Mouse (Mus musculus) brain, embryonic 14.5 days (tissue): ENCODE results near the gene Plcb1. TPM values are rescaled to one million over a fixed set of nuclear protein-coding genes. Genes with fewer than 3 reads are reported as not detected.

Experiments
- DNase-seq: peaks from one replicate; pipeline ENCODE4 v3.0.0-alpha.2; 2011; ENCODE audit warnings: low read depth
- CTCF ChIP-seq: fragments of 200-500 bp; IDR thresholded peaks from 2 replicates; pipeline ENCODE4 v1.5.1; 2012; ENCODE audit warnings: inconsistent platforms, mild to moderate bottlenecking, moderate library complexity, borderline replicate concordance; ENCODE audit not compliant: insufficient read depth, insufficient read length; ENCODE audit errors: extremely low read depth
- POLR2A ChIP-seq: fragments of 200-500 bp; IDR thresholded peaks from 2 replicates; pipeline ENCODE4 v1.6.1; 2012; ENCODE audit warnings: mild to moderate bottlenecking, inconsistent platforms, borderline replicate concordance; ENCODE audit not compliant: poor library complexity, insufficient read depth, insufficient read length, severe bottlenecking; ENCODE audit errors: extremely low read depth
- polyA plus RNA-seq: library from polyadenylated mRNA; depleted of rRNA; stranded (reverse); fragments of >200 nt; gene quantifications from 2 replicates; pipeline ENCODE4 v1.2.3, GENCODE M21; 2012

Plcb1 gene
- polyA plus RNA-seq, 1 experiment, result 15.2 TPM

DNA sequence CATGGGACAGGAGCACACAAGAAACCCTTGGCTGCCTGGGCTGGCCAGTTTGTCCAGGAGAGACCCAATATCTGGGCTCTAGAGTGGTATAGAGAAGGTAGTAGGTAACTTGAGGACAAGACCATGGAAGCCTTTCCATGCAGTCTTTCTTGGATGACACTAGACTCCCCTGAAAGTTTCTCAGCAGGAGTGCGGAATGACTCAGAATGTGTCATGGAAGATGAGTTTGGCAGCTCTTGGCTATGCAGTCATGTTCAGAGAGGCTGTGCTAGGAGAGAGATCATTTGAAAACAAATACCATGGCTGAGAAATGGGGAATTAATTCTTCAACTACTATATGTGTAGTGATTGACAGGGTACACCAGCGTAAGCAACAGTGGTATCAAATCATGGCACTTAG lies 372.1 kb downstream of the Plcb1 start:
- no peak for DNase-seq

DNA sequence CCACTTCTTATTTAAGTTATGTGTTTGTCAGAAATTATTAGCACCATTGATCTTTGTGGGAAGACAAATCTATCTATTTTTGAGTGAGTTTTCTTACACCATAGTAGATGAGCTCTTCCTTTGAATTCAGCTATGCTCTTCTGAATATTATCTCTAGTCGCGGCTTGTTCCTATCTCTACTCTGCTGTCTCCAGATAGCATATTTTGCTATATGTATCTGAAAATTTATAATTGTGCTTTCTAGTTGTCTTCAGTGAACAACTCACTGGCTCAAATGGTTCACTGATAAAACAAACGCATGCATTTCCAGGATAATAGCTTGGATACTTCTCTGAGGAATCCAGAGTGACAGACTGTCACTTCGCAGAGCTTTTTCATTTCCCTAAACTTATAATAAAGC lies 375.8 kb downstream of the Plcb1 start:
- DNase-seq, result no peak
- TF ChIP-seq CTCF, result no peak
- TF ChIP-seq POLR2A, result no peak

More for the DNA sequence above, 372.1 kb downstream of the Plcb1 start:
- TF ChIP-seq POLR2A (no peak), CTCF (no peak)

GRCm38 (mm10) chr2:135165512-135165911 lies 379.6 kb downstream of the Plcb1 start:
- TF ChIP-seq CTCF (no peak), POLR2A (no peak)
- DNase-seq, result peak; percentile 35

DNA sequence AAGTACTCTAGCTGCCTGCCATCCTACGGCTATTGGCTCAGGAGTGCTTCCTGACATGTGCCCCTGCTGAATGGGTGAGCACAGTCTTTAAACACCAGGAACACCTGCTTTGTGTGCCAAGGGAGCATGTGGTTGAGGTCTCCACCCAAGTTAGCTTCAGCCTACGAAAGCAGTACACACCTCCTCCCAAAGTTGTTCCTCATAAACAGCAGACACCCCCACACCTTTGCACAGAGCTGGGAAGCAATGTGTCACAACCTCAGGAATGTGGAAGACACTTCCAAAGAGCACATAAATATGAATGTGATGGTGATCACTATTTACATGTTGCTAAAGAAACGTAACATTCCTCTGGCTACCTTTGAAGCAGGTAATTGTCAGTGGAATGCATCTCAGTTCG lies 389.7 kb downstream of the Plcb1 start:
- TF ChIP-seq POLR2A (no peak), CTCF (no peak)
- no peak for DNase-seq

- peak; percentile 65 for DNase-seq
- TF ChIP-seq CTCF (no peak), POLR2A (no peak)
Observed at GRCm38 (mm10) chr2:135187659-135188058, 401.8 kb downstream of the Plcb1 start.

GRCm38 (mm10) chr2:135200830-135201229 lies 415.0 kb downstream of the Plcb1 start:
- TF ChIP-seq POLR2A (no peak), CTCF (no peak)
- no peak for DNase-seq

GRCm38 (mm10) chr2:135202390-135202789 lies 416.5 kb downstream of the Plcb1 start:
- TF ChIP-seq POLR2A (no peak), CTCF (no peak)
- DNase-seq, result peak; percentile 31

DNA sequence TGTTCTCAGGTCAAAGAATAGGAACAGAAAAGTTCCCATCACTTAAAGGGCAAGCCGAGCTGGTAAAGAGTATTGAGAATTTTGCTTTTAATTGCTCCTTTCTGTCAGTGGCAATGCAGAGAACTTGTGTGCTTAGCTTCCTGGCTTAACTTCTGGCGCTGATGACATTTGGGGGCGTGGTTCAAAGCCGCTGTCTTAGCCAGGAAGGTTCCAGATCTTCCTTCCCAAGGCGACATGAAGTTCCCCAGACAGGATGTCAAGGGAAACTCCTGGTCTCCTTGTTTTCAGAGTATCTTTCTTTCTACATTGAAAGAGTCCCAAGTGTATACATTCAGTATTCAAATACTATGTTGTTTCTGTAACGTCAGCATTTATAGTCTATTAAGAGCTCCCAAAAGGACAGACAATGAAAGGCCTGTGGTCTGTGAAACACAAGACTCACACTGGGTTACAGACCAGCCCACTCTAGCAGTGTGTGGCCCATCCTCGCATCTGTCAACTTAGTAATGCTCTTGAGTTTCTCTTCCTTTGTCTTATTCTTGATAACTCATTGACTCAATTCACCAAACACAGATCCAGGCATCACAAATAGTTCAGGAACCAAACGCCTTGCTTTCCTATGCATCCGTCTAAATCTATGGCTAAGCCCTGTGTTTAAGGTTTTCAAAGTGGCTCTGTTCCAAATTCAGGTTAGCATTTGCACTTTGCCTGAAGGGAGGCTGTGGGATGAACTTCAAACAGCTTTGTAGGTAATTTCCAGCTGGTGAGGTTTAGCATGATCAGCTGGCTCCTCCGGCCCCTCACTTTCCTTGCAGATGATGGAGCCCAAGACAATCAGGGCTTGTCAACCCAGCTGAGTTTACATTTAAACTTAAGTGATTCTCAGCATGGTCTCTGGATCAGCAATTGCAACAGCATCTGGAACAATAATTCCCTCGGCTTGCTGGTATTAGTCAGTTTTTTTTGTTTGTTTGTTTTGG lies 418.6 kb downstream of the Plcb1 start:
- TF ChIP-seq POLR2A (no peak), CTCF (no peak)
- DNase-seq, result peak; percentile 39

DNA sequence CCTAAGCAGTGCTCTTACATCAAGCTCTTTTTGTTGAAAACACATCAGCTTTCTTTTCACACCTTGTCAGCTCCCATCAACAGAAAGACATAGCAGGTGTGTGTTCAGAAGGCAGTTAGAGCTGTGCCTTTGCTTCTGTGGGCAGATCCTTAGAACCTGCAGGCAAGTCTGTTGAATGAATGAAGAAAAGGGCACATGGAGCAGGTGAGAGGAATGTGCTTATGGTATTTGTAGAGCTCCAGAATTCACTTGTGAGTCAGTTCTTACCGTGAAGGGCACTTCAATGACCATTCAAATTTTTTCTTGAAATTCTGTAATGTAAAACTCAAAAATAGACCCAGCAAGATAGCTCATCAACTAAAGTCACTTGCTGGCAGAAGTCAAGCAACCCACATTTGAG lies 423.0 kb downstream of the Plcb1 start:
- no peak for DNase-seq
- TF ChIP-seq POLR2A (no peak), CTCF (no peak)

GRCm38 (mm10) chr2:135214746-135215448 lies 429.0 kb downstream of the Plcb1 start:
- peak; percentile 42 for DNase-seq

DNA sequence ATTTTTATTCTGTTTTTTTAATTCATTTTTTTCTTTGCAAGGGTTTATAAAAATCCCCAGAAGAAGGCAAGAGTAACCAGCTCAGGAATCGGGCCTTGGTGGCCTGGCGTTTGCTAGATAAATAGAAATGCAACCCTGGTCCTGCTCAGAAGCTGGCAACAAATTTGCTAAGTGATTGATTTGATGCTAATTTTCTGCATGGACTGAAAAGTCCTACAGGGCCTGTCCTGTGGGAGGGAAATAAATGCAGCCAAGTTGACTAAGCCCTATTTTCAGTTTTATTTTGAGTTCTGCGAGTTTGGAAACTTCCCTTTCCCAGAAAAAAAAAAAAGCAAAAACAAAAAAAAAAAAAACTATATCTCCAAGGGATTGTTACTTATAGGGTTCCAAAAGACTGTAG lies 433.5 kb downstream of the Plcb1 start:
- TF ChIP-seq POLR2A (no peak), CTCF (no peak)
- DNase-seq, result no peak

More at GRCm38 (mm10) chr2:135214746-135215448, 429.0 kb downstream of the Plcb1 start:
- TF ChIP-seq CTCF, result no peak
- no peak for TF ChIP-seq POLR2A
